Mouse (Mus musculus): ENCODE data around the gene Cemip. TPM values are rescaled to one million over a fixed set of nuclear protein-coding genes. Genes with fewer than 3 reads are reported as not detected.
A peak's percentile ranks its signal among the peaks of the same experiment; 100 is the strongest.

Gene Cemip
- polyA plus RNA-seq, 1 experiment = 0.88 TPM

DNA sequence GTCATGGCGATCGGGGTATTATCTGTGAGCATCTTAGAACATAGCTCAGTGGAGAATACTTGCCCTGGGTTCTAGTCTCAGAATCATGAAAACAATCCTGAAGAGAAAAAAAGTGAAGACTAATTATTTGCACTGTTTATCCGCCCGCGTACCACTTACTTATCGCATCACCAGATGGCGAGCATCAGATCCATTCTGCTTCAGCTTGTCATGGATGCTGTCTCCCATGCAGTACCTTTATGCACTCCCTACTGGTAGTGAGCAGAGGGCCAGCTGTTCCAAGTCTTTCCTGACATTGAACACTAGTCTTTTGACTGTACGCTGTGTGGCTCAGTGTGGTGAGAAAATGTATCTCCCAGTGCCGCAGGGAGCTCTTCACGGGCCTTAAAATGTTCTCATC lies 47.7 kb downstream of the Cemip start:
- TF ChIP-seq CTCF (IDR thresholded peaks at IDR 0.05; ENCODE audit: low read depth, low read length) (no peak), POLR2A (IDR thresholded peaks at IDR 0.05; ENCODE audit: borderline replicate concordance, low read depth, low read length) (no peak)
- Histone ChIP-seq H3K4me3 (ENCODE audit: insufficient read depth, low read length) (no peak overlapping the region), H3K27ac (ENCODE audit: insufficient read depth, low read depth, low read length) (no peak overlapping the region), H3K4me1 (ENCODE audit: control insufficient read depth, insufficient read depth, low read length) (no peaks in the 10 kb centered on the region)

DNA sequence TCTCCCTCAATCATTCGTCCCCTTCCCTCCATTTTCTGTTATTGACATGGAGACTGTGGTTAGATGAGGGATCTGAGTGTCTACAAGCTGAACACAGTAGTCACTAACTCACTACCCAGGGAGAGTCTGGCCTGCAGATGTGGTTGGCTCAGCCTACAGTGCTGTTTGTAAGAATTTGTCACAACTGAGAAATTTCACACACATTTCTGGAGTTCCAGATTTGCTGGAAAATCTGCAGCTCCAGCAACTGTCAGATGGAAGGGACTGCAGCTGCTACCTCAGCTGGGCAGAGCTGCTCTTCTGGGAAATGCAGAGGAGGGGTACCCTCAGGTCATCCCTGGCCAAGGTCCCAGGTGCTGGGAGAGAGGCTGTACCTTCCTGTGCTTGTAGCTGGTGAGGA lies 53.5 kb downstream of the Cemip start:
- Histone ChIP-seq H3K27ac (ENCODE audit: insufficient read depth, low read depth, low read length) (no peak overlapping the region), H3K4me1 (ENCODE audit: control insufficient read depth, insufficient read depth, low read length) (peaks cover 13% of the 10 kb centered on the region), H3K4me3 (ENCODE audit: insufficient read depth, low read length) (no peak overlapping the region)
- TF ChIP-seq POLR2A (IDR thresholded peaks at IDR 0.05; ENCODE audit: borderline replicate concordance, low read depth, low read length) (no peak), CTCF (IDR thresholded peaks at IDR 0.05; ENCODE audit: low read depth, low read length) (no peak)

DNA sequence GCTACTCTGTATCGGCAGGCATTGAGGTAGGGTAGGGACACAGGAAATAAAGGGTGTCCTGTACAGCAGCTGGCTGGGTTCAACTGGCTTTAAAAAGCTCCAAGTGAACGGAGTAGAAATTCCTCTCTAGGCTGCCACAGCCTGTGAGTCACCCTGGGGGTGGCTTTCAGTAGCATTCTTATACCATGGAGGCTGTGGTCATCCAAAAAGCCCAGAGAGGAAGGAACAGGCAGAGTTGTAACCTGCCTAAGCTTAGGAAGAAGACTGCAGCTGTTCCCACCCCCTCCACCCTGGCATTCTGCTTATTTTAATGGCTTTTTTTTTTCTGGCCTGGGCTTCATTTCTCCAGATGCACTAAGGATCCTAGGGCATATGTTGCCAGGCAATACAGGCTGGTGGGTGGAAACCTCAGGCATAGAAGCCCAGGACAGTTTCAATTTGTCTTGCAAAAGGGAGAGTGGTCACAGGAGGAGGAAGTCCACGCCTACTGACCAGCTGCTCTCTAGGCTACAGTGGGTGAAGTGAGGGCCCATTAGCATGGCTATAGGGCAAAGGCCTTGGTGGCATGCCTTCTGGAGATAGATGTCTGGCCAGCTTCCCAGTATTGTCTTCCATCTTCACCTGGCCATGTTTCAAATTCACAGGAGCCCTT lies 57.1 kb downstream of the Cemip start:
- Histone ChIP-seq H3K4me3 (ENCODE audit: insufficient read depth, low read length) (0 out of 2 replicates have a peak overlapping the region, but pooled peaks have one; percentile 14), H3K4me1 (ENCODE audit: control insufficient read depth, insufficient read depth, low read length) (peaks cover 13% of the 10 kb centered on the region), H3K27ac (ENCODE audit: insufficient read depth, low read depth, low read length) (peak overlapping the region; percentile 58)
- TF ChIP-seq POLR2A (IDR thresholded peaks at IDR 0.05; ENCODE audit: borderline replicate concordance, low read depth, low read length) (no peak), CTCF (IDR thresholded peaks at IDR 0.05; ENCODE audit: low read depth, low read length) (no peak)

DNA sequence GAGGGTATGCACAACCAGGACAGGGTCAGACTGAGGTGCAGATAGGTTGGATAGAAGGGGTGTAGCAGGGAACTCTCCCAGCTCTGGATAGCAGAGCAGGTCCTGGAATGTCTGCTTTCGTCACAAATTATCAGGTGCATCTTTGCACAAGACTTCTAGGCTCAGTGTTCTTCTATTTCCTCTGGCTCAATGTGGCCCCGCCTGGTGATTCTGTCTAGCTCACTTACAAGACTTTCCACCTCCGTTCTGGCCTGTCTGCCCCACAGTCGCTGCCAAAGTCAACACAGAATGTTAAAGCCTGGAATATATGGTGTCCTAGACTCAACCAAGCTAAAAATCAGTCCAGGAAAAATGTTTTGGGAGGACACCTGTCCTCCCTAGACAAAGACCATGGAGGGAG lies 57.9 kb downstream of the Cemip start:
- H3K4me3 ChIP-seq (ENCODE audit: insufficient read depth, low read length) = no peak overlapping the region
- H3K27ac ChIP-seq (ENCODE audit: insufficient read depth, low read depth, low read length) = no peak overlapping the region
- H3K4me1 ChIP-seq (ENCODE audit: control insufficient read depth, insufficient read depth, low read length) = peaks cover 13% of the 10 kb centered on the region
- TF ChIP-seq POLR2A (IDR thresholded peaks at IDR 0.05; ENCODE audit: borderline replicate concordance, low read depth, low read length) (no peak), CTCF (IDR thresholded peaks at IDR 0.05; ENCODE audit: low read depth, low read length) (no peak)

DNA sequence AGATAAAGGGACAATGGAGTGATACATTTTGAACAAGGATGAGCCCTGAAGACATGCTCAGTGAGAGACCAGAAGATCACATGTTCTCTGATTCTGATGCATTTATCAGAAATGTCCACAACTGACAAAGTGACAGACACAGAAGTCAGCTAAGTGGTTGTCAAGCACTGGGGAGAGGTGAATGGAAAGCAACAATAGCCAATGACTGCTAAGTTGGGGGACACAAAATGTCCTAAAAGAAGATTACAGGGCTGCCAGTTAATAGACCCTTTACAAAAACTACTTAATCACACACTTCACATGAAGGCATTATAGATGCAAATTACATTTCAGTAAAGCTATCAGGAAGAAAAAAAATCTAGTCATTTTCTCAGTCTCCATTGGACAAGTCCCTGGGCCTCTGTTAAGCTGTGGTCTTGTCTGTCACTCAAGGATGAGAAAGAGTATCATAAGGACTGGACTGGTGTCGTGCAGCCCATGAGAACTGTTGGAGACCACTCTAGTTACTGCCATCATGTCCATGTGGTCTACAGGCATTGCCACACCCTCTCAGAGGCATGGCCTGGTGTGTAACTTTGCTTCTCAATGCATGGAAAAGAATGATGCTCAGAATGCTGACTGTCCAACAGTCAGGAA lies 59.2 kb downstream of the Cemip start:
- Histone ChIP-seq H3K4me3 (ENCODE audit: insufficient read depth, low read length) (no peak overlapping the region), H3K27ac (ENCODE audit: insufficient read depth, low read depth, low read length) (no peak overlapping the region), H3K4me1 (ENCODE audit: control insufficient read depth, insufficient read depth, low read length) (peaks cover 13% of the 10 kb centered on the region)
- no peak for TF ChIP-seq POLR2A (IDR thresholded peaks at IDR 0.05; ENCODE audit: borderline replicate concordance, low read depth, low read length)
- no peak for TF ChIP-seq CTCF (IDR thresholded peaks at IDR 0.05; ENCODE audit: low read depth, low read length)

DNA sequence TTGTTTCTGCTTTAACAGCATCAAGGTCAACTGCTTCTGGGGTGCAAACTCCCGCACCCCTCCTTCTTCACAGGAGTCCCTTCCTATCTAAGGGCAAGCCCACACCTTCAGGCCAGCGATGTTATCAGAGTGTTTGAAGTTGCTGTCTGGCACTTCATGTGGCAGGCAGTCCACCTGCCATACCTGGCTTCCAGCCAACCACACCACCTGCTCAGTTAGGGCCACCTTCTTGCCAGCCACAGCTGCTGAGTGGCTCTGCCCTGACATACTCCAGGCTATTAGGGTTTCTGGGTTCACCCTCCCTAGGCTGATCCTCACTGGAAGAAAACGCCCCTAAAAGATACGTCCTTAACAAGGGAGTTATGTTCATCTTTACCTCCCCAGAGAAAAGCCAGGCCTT lies 60.2 kb downstream of the Cemip start:
- H3K4me3 ChIP-seq (ENCODE audit: insufficient read depth, low read length) = no peak overlapping the region
- H3K27ac ChIP-seq (ENCODE audit: insufficient read depth, low read depth, low read length) = no peak overlapping the region
- H3K4me1 ChIP-seq (ENCODE audit: control insufficient read depth, insufficient read depth, low read length) = peaks cover 13% of the 10 kb centered on the region
- no peak for TF ChIP-seq POLR2A (IDR thresholded peaks at IDR 0.05; ENCODE audit: borderline replicate concordance, low read depth, low read length)
- no peak for TF ChIP-seq CTCF (IDR thresholded peaks at IDR 0.05; ENCODE audit: low read depth, low read length)

DNA sequence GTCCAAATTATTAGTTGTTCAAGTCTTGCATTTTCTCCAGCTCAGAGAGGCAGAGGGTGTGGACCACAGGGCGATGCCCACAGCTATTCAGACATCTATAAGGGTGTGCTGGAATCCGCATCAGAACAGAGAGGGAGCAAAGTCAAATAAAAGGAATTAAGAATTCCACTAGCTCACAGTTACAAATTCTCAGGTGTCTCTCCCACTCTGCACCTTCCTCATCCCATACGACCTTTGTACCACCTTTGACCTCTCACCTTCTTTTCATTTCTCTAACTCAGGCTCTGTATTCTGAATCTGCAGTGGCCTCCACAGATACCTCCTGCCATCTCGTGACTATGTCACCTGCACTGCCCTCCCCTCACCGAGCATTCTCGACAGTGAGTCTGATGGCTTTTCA lies 62.8 kb downstream of the Cemip start:
- TF ChIP-seq POLR2A (IDR thresholded peaks at IDR 0.05; ENCODE audit: borderline replicate concordance, low read depth, low read length) (no peak), CTCF (IDR thresholded peaks at IDR 0.05; ENCODE audit: low read depth, low read length) (no peak)
- H3K27ac ChIP-seq (ENCODE audit: insufficient read depth, low read depth, low read length) = no peak overlapping the region
- peaks cover 4% of the 10 kb centered on the region for H3K4me1 ChIP-seq (ENCODE audit: control insufficient read depth, insufficient read depth, low read length)
- H3K4me3 ChIP-seq (ENCODE audit: insufficient read depth, low read length) = no peak overlapping the region

DNA sequence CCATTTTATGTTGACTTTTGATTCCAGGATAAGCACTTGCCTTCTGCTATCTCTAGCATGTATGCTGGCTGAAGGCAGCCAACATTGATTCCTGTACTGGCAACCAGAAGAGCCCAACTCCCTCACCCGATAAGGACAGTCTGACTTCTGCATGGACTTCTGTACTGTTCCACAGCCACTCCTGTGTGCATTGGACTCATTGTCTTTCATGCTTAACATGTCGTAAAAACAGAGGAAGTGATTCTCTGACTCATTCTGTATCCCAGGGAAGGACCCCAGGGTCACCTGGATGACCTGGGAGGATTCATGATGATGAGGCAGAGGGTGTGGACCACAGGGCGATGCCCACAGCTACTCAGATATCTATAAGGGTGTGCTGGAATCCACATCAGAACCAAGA lies 63.8 kb downstream of the Cemip start:
- TF ChIP-seq CTCF (IDR thresholded peaks at IDR 0.05; ENCODE audit: low read depth, low read length) (no peak), POLR2A (IDR thresholded peaks at IDR 0.05; ENCODE audit: borderline replicate concordance, low read depth, low read length) (no peak)
- H3K4me3 ChIP-seq (ENCODE audit: insufficient read depth, low read length) = no peak overlapping the region
- no peak overlapping the region for H3K27ac ChIP-seq (ENCODE audit: insufficient read depth, low read depth, low read length)
- no peaks in the 10 kb centered on the region for H3K4me1 ChIP-seq (ENCODE audit: control insufficient read depth, insufficient read depth, low read length)

DNA sequence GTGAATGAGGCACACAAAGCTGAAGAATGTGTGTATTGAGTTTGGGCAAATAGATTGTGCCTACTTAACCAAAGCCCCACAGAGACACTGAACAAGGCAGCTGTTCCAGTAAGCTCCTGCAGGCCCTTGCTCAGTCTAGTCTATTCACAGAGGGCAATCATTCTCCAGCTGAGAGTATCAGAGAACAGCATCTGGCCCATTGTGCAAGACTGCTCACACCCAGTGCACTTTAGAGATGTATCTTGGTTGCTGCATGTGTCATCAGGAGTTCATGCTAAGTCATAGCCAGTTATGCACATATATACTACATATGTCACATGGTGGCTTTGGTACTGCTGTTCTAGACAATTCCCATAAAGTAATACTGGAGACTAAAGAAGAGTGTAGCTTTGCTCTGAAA lies 66.9 kb downstream of the Cemip start:
- Histone ChIP-seq H3K27ac (ENCODE audit: insufficient read depth, low read depth, low read length) (no peak overlapping the region), H3K4me3 (ENCODE audit: insufficient read depth, low read length) (no peak overlapping the region), H3K4me1 (ENCODE audit: control insufficient read depth, insufficient read depth, low read length) (no peaks in the 10 kb centered on the region)
- TF ChIP-seq CTCF (IDR thresholded peaks at IDR 0.05; ENCODE audit: low read depth, low read length) = no peak
- TF ChIP-seq POLR2A (IDR thresholded peaks at IDR 0.05; ENCODE audit: borderline replicate concordance, low read depth, low read length) = no peak
